Mouse (Mus musculus) urinary bladder, postnatal 0 days (tissue): Measurements from ENCODE around the gene Clcnkb. TPM values are rescaled to one million over a fixed set of nuclear protein-coding genes. Genes with fewer than 3 reads are reported as not detected.

Experiments used
- polyA plus RNA-seq: library from polyadenylated mRNA; unstranded; fragments of >200 nt; fragmentation: Nextera tagmentation; extraction: Ambion mirVana; gene quantifications from 2 replicates; pipeline ENCODE4 v1.2.1, GENCODE M21; 2015

The Clcnkb gene
- polyA plus RNA-seq = not detected in 2 replicates

DNA sequence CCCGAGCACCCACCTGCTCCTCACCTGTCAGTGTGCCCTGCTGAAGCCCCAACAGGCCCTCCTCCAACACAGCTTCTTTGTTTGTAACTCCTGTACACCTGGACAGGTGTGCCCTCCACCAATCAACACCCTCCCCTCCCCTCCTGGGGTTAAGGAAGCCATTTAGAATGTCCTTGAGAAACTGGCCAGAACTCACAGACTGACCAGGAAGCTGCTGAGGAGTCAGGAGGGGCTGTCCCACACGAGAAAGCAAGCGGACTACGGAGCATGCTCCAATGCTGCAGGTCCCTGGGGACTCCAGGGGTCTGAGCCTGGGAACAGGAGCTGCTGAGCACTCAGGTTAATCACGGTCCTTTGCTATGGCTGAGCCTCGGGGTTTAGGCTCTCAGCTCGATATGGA, at the start of gene Clcnkb:
TSS of gene Clcnkb (minus strand) at position 91 of the 400 bp plus-strand sequence.

DNA sequence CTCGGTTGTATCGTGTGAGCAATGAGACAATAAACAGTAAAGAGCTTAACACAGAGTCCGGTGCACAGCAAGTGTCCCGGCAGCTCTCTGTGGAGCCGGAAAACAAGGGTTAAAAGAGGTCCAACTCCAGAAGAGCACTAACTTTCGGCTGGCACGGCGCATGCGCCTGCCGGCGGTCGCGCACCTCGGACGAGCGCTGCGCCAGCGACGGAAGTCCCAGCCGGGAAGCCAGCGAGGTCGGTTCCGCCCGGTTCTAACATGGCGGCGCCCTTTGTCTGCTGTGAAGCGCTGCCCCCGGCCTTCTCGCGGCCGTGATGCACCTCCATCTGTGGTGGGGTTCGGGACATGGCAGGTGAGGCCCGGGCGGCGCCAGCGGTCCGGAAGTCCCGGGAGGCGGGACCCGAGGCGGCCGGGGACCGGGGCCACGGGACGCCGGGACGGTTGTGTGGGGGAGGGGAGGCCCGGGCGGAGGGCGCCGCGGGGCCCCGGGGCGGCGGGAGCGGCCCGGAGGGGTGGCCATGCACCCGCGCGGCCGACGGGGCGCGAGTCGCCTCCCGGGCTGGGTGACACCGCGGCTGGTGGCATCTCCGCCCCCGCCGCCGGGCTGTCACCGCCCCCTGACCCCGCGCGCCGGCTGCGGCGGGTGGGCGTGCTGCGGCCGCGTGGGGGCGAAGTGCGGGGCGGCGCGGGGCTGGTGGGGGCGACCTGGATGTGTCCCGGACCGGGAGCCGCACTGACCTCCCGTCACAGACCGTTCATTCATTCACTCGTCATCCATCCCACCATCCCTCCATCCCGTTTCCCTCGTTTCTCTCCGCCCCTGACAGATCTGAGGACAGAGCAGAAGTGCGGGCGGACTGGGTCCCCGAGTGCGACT, 28.9 kb upstream of the Clcnkb start, which contains the start of gene Zbtb17:
TSS of gene Zbtb17 (plus strand) at position 204 of the 877 bp plus-strand sequence.

DNA sequence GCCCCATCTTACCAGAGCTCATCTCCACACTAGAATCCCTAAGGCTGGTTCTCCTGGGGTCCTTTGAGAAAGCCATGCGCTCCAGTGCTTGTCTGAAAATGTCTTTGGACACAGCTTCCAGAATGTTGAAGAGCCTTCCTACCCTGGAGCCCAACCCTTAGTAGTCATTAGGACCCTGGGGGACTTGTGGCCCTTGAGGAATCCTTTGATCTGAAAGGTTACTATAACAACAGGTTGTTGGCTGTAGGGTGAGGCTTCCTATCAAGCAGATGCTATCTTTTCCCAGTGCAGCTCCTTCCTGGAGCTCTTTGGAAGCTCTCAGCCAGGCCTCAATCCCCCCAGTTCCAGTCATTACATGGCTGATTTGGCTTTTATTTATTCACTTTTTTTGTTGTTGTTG, 20.2 kb upstream of the Clcnkb start, which contains the start of gene Srarp:
TSS of gene Srarp (minus strand) at position 132 of the 400 bp plus-strand sequence.

DNA sequence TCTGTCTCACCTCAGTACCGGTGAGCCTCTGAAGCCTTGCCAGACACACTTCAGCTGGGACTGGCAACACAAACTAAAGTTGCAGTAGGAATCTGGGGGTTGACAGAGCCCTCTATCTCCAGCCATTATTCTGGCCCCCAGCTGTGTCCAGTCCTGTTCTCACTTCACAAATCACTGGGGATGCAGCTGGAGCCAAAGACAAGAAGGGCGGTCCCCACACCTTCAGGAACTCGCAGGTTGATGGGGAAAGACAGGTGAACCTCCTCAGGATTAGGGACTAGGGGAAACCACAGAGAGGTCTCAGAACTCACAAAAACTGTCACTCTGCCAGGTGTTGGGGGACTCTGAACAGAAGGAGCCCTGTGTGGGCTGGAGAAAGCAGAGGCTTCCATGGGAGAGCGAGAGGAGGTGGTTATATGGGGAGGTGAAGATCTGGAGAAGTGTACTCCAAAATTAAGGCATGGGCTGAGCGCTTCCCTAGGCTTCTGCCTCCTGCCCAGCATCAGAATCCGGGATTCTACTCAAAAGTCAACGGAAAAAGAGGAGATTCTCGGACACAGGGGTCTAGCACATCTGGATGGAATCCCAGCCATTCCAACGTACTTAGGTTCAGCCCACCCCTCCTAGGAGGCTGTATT, 4.5 kb upstream of the Clcnkb start, which contains the start of gene Hspb7:
TSS of gene Hspb7 (plus strand) at position 588 of the 638 bp plus-strand sequence.

DNA sequence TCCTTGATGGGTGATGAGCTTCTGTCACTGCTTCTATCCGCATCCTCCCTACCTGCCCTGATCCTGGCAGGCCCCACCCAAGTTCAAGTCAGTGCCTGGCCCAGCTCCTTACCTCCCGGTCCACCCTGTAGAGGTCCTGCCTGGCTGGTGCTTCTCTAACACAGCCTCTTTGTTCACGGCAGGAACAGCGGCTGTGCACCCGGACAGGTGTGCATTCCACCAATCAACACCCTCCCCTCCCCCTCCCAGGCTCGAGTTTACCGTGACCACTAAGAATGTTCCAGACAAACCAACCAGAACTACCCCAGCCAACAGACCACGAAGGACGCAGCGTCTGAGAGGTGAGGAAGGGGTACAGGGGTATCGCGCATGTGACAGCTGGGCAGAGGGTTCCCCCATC, 17.3 kb downstream of the Clcnkb start, which contains the start of gene Clcnka:
TSS of gene Clcnka (minus strand) at position 180 of the 400 bp plus-strand sequence.

DNA sequence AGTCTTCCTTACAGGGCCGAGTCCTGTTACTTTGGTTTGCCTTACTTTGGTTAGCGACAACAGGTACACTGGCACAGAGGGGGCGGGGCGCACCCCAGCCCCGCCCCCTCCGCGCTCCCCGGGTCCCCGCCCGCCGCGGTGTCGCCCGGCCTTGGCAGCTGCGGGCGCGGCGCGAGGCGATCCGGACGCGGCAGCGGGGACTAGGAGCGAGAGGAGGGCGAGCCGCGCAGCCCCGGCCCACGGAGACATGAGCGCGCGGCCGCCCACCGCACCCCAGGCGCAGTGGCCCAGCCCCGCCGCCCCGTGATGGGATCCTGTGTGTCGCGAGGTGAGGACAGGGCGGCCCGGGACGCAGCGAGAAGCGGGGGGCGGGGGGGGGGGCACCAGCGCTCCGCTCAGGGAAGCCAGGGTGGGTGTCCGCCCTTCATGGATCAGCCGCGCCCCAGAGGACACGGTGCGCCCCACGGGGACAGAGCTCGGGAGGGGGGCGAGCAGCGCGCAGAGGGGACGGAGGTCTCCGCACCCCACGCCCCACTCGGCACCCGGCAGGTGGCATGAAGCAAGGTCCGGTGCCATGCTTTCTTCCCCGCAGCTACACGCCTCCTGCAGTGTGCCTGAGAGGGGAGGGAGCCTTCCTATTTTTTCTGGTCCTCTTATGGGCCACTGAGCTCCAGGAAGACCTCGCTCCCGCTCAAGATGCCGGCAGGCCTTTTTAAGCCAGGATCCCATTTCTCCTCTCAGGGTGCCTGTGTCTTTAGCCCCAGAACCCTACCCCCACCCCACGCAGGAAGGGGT, 47.6 kb downstream of the Clcnkb start, which contains the start of gene Fam131c:
TSS of gene Fam131c (plus strand) at position 224 of the 795 bp plus-strand sequence.

Other genes with a start within 250 kb of the Clcnkb start
- 1.4 and 2.2 TPM in 2 replicates for gene Rsg1, start 202.1 kb downstream of the Clcnkb start, polyA plus RNA-seq
- gene Arhgef19, start 176.5 kb downstream of the Clcnkb start, polyA plus RNA-seq = 4.4 and 5.8 TPM in 2 replicates
- gene Epha2, start 114.8 kb downstream of the Clcnkb start, polyA plus RNA-seq = 4.8 TPM in 2 replicates
- gene Fam131c, start 47.8 kb downstream of the Clcnkb start, polyA plus RNA-seq = 0.40 and 0.82 TPM in 2 replicates
- not detected in 2 replicates for gene Clcnka, start 17.3 kb downstream of the Clcnkb start, polyA plus RNA-seq
- 12.3 and 14.5 TPM in 2 replicates for gene Hspb7, start 4.8 kb upstream of the Clcnkb start, polyA plus RNA-seq
- gene Srarp, start 20.1 kb upstream of the Clcnkb start, polyA plus RNA-seq = not detected in 2 replicates
- gene Zbtb17, start 28.6 kb upstream of the Clcnkb start, polyA plus RNA-seq = 14.6 and 15.7 TPM in 2 replicates
- 4.5 and 4.8 TPM in 2 replicates for gene Spen, start 122.6 kb upstream of the Clcnkb start, polyA plus RNA-seq
- gene Fblim1, start 190.1 kb upstream of the Clcnkb start, polyA plus RNA-seq = 173 and 207 TPM in 2 replicates
- gene Tmem82, start 202.6 kb upstream of the Clcnkb start, polyA plus RNA-seq = 0.20 and 0.74 TPM in 2 replicates
- gene Slc25a34, start 207.8 kb upstream of the Clcnkb start, polyA plus RNA-seq = 0.05 TPM in 1 of 2 replicates, not detected in the other
- gene Plekhm2, start 248.9 kb upstream of the Clcnkb start, polyA plus RNA-seq = 3.6 and 3.7 TPM in 2 replicates